Mouse (Mus musculus) lung, postnatal 0 days (tissue): ENCODE data around the gene Sec14l1. TPM values are rescaled to one million over a fixed set of nuclear protein-coding genes. Genes with fewer than 3 reads are reported as not detected.

Experiments used
- ATAC-seq: fragments of 200-750 bp; cut with Nextera tagmentation; 2 replicates; pipeline ENCODE4 v1.8.0; 2017; ENCODE audit warnings: moderate library complexity
- DNase-seq: peaks from one replicate; pipeline ENCODE4 v3.0.0-alpha.2; 2016; ENCODE audit warnings: low spot score
- H3K27ac ChIP-seq: fragments of 300-500 bp; sonication (generic); 2 replicates; pipeline ENCODE4 v1.5.1; 2014; ENCODE audit warnings: antibody characterized with exemption, mild to moderate bottlenecking, low read length, mixed read lengths
- H3K27me3 ChIP-seq: fragments of 300-500 bp; sonication (generic); replicated peaks from 2 replicates; pipeline ENCODE4 v1.6.1; 2014; ENCODE audit warnings: low read length, mixed read lengths; ENCODE audit not compliant: insufficient read depth
- H3K36me3 ChIP-seq: fragments of 300-500 bp; sonication (generic); 2 replicates; pipeline ENCODE4 v1.6.1; 2014; ENCODE audit warnings: low read length, mixed read lengths; ENCODE audit not compliant: insufficient read depth
- H3K4me1 ChIP-seq: fragments of 300-500 bp; sonication (generic); 2 replicates; pipeline ENCODE4 v1.6.1; 2014; ENCODE audit warnings: antibody characterized with exemption, low read depth, low read length, mixed read lengths; ENCODE audit not compliant: insufficient read depth
- H3K4me2 ChIP-seq: fragments of 300-500 bp; sonication (generic); replicated peaks from 2 replicates; pipeline ENCODE4 v1.6.1; 2014; ENCODE audit warnings: low read depth, mild to moderate bottlenecking, low read length, moderate library complexity, mixed read lengths
- H3K4me3 ChIP-seq: fragments of 300-500 bp; sonication (generic); 2 replicates; pipeline ENCODE4 v1.5.1; 2014; ENCODE audit warnings: low read depth, low read length
- H3K9ac ChIP-seq: fragments of 300-500 bp; sonication (generic); replicated peaks from 2 replicates; pipeline ENCODE4 v1.6.1; 2014; ENCODE audit warnings: low read depth, mild to moderate bottlenecking
- H3K9me3 ChIP-seq: fragments of 300-500 bp; sonication (generic); 2 replicates; pipeline ENCODE4 v1.6.1; 2016; ENCODE audit warnings: low read length, mixed read lengths
- CTCF ChIP-seq: IDR thresholded peaks from 2 replicates; pipeline ENCODE4 v1.5.1; 2016; ENCODE audit warnings: antibody characterized with exemption, mild to moderate bottlenecking
- EP300 ChIP-seq: IDR thresholded peaks from 2 replicates; pipeline ENCODE4 v1.6.1; 2016; ENCODE audit warnings: antibody characterized with exemption, mild to moderate bottlenecking, control low read depth
- WGBS: fragments of 180-500 bp; shearing (Covaris S2); extraction: QIAGEN DNeasy Blood & Tissue Kit; methylation state at CpG from one replicate; pipeline ENCODE4 v1.1.7; 2014; 5-methylcytosine and 5-hydroxymethylcytosine counted together
- polyA plus RNA-seq: library from polyadenylated mRNA; unstranded; fragments of >200 nt; fragmentation: Nextera tagmentation; extraction: Ambion mirVana; gene quantifications from 2 replicates; pipeline ENCODE4 v1.2.1, GENCODE M21; 2015

The Sec14l1 gene
- polyA plus RNA-seq, 1 experiment from 2014 or later: 62.4 TPM

DNA sequence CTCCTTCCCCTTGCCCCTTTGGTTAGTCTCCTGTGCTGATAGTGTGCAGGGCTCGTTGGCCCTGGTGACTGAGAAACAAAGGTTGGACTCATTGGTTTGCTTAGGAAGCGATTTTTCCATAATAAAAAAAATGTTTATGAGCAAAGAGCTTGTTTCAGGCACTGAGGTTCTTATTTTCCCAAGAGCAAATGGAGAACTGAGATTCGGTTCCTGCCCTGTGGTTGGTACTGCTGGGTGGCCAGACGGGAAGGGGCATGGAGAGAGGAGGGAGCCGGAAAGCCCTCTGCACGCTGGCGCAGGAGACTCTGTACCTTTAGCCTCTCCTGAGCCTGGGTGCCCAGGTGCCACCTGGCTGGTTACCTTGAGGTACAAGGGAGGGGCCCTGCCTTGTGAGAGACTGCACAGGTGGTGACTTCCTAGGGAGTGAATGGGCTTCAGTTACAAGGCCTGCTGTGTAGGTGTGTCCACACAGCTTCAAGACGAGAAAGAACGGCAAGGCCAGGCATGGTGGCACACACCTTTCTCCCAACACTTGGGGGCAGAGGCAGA lies 23.3 kb downstream of the Sec14l1 start:
- no peak for DNase-seq
- no peaks in the 10 kb centered on the region for H3K9me3 ChIP-seq
- no peaks in the 10 kb centered on the region for H3K27me3 ChIP-seq
- peaks cover 18% of the 10 kb centered on the region; the same call in 1 of the 2 replicates for H3K4me1 ChIP-seq
- H3K36me3 ChIP-seq: peaks cover 9% of the 10 kb centered on the region; the same call in 1 of the 2 replicates
- no peak overlapping the region for H3K9ac ChIP-seq
- ATAC-seq: no peak
- no peak overlapping the region for H3K4me3 ChIP-seq
- no peak overlapping the region for H3K4me2 ChIP-seq
- 91% methylated on average over 9 of the region's 9 CpGs for WGBS
- H3K27ac ChIP-seq: no peak overlapping the region
- TF ChIP-seq CTCF: no peak
- TF ChIP-seq EP300: no peak

DNA sequence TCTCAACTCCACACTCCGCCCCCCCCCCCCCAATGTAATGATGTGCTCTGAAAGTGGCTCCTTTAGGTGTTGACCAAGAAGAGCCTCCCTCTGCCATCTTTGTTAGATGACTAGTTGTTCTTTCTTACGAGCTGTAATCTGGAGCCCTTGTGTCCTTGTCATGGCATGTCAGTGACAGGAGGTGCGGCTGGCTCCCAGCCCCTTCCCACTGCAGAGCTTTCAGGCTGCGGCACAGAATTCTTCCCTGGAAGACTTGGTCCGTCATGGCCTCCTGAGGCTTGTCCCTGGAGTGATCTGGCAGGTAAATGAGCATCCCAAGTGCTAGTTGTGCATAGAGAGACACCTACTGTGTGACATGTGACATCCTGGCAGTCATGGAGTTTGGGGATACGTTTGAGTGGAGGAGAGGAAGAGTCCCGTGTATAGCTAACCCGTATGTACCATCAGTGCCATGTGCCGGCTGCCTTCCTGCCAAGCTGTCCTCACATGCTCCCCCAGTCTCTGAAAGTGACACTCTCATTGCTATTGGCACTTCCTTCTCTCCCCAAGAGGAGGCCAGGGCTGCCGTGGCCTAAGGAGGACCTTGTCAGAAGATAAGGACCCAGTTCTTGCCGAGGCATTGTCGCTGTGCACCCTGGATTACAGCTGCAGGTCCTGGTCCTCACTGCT lies 24.0 kb downstream of the Sec14l1 start:
- Histone ChIP-seq H3K4me2 (no peak overlapping the region), H3K4me3 (no peak overlapping the region), H3K9me3 (no peaks in the 10 kb centered on the region), H3K36me3 (peaks cover 15% of the 10 kb centered on the region; the same call in 1 of the 2 replicates), H3K27ac (no peak overlapping the region), H3K9ac (no peak overlapping the region), H3K4me1 (peaks cover 17% of the 10 kb centered on the region; the same call in 1 of the 2 replicates), H3K27me3 (no peaks in the 10 kb centered on the region)
- 65% methylated on average over 12 of the region's 12 CpGs for WGBS
- DNase-seq (no peak), ATAC-seq (no peak)
- TF ChIP-seq EP300 (no peak), CTCF (no peak; the same call in 1 of the 2 replicates)

DNA sequence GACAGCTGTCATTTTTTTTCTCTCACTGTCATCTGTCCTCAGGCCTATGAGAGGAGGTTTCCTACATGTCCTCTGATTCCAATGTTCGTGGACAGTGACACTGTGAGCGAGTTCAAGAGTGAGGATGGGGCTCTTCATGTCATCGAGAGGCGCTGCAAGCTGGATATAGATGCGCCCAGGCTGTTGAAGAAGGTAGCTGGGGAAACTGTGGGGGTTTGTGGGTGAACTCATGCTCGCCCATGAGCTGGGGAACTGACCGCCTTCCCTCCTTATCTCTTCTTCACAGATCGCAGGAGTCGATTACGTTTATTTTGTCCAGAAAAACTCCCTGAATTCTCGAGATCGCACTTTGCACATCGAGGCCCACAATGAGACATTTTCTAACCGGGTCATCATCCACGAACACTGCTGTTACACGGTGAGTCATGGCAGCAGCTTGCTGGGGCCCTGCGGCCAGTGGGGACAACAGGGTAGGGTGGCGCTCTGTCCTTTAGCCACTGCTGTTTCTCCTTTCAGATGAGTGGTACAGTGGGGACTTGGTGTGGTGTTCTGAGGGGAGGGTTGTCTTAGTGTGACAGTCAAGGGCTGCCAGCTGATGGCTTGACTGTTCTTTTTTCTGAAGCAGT lies 26.5 kb downstream of the Sec14l1 start:
- Histone ChIP-seq H3K27ac (no peak overlapping the region), H3K9me3 (no peaks in the 10 kb centered on the region), H3K9ac (no peak overlapping the region), H3K4me3 (no peak overlapping the region), H3K27me3 (no peaks in the 10 kb centered on the region), H3K36me3 (peaks cover 38% of the 10 kb centered on the region), H3K4me2 (no peak overlapping the region), H3K4me1 (peaks cover 6% of the 10 kb centered on the region; the same call in 1 of the 2 replicates)
- no peak for DNase-seq
- TF ChIP-seq CTCF: no peak
- TF ChIP-seq EP300: no peak
- 78% methylated on average over 18 of the region's 18 CpGs for WGBS
- ATAC-seq: no peak

DNA sequence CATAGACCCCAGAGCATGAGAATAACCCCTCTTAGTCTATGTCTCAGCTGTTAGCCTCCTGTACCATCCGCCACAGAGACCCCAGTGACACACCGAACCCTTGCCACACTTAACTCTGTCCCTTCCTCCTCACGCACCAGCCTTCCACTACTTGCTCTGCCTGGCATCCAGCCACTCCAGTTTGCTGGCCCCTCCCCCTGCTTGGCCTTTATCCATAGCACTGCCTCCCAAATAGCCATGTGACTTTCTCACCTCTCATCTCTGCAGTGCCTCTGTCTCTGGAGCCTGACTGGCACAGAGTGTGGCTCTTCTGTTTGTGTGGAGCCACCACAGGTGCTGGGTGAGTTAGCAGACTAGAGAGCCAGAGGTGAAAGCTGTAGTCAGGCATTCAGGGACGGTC lies 27.5 kb downstream of the Sec14l1 start:
- no peak overlapping the region for H3K27ac ChIP-seq
- H3K36me3 ChIP-seq: peaks cover 47% of the 10 kb centered on the region
- H3K9me3 ChIP-seq: no peaks in the 10 kb centered on the region
- WGBS: 52% methylated on average over 4 of the region's 4 CpGs
- ATAC-seq (peak; percentile 29; the same call in 1 of the 2 replicates), DNase-seq (peak; percentile 52)
- H3K4me2 ChIP-seq: no peak overlapping the region
- H3K4me3 ChIP-seq: no peak overlapping the region
- no peak overlapping the region for H3K9ac ChIP-seq
- no peak for TF ChIP-seq EP300
- no peak for TF ChIP-seq CTCF
- no peaks in the 10 kb centered on the region for H3K4me1 ChIP-seq
- H3K27me3 ChIP-seq: no peaks in the 10 kb centered on the region

DNA sequence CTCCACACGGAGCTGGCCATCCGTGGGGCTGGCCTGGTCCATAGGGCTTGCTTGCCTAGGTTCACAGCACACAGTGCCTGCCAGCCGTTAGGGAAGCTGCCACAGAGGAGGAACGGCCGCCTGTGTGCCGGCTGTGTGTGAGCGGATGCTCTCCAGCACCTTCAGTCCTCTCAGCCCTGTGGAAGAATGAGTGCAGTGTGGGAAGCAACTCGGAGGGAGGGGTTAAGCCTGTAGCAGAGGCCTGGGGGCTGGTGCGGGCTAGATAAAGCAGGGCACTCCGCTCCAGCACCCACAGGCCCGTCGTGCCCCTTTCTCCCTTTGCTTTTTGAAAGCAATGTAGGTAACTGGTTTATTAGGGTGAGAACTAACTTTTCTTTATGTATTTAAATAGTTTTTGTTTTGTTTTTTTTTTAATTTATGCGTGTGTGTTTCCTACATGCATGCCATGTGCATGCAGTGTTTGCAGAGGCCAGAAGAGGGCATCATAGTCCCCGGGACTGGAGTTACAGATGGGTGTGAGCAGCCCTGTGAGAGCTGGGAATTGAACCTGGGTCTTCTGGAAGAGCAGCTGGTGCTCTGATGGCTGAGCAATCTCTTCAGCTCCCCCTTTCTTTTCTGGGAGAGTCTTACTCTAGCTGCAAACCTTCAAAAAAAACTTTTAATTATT lies 30.6 kb downstream of the Sec14l1 start:
- Histone ChIP-seq H3K27me3 (no peaks in the 10 kb centered on the region), H3K4me2 (no peak overlapping the region), H3K36me3 (peaks cover 69% of the 10 kb centered on the region), H3K4me1 (0 out of 2 replicates have a peak, but pooled peaks cover 2% of the 10 kb centered on the region), H3K4me3 (no peak overlapping the region), H3K9ac (no peak overlapping the region), H3K27ac (no peak overlapping the region), H3K9me3 (no peaks in the 10 kb centered on the region)
- ATAC-seq: no peak
- TF ChIP-seq CTCF (peak; percentile 52), EP300 (no peak)
- 88% methylated on average over 14 of the region's 14 CpGs for WGBS
- no peak for DNase-seq

DNA sequence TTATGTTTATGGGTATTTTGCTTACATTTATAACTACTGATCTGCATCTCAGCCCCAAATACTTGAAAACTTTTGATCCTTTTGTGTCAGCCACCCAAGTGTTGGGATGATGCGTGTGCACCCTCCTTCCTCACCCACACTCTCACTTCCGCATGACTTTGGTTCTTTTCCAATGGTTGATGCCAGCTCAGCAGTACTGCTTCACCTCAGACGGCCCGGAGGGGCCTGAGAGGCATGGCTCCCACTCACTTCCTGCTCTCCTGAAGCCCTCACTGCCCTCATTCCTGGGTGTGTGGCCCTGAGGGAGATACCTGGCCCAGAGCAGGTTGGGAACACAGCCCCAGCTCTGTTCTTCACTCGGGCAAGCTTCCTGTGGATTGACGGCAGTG lies 31.1 kb downstream of the Sec14l1 start:
- WGBS: 79% methylated on average over 6 of the region's 6 CpGs
- H3K9ac ChIP-seq: no peak overlapping the region
- no peak overlapping the region for H3K4me2 ChIP-seq
- H3K36me3 ChIP-seq: peaks cover 69% of the 10 kb centered on the region
- H3K27ac ChIP-seq: no peak overlapping the region
- DNase-seq (no peak), ATAC-seq (no peak)
- H3K4me3 ChIP-seq: no peak overlapping the region
- 0 out of 2 replicates have a peak, but pooled peaks cover 2% of the 10 kb centered on the region for H3K4me1 ChIP-seq
- no peak for TF ChIP-seq CTCF
- no peak for TF ChIP-seq EP300
- H3K27me3 ChIP-seq: no peaks in the 10 kb centered on the region
- H3K9me3 ChIP-seq: no peaks in the 10 kb centered on the region
